Mouse (Mus musculus): ENCODE data around the gene Nrxn3. TPM values are rescaled to one million over a fixed set of nuclear protein-coding genes. Genes with fewer than 3 reads are reported as not detected.

Nrxn3 gene
- polyA plus RNA-seq, 1 experiment = 104 TPM

DNA sequence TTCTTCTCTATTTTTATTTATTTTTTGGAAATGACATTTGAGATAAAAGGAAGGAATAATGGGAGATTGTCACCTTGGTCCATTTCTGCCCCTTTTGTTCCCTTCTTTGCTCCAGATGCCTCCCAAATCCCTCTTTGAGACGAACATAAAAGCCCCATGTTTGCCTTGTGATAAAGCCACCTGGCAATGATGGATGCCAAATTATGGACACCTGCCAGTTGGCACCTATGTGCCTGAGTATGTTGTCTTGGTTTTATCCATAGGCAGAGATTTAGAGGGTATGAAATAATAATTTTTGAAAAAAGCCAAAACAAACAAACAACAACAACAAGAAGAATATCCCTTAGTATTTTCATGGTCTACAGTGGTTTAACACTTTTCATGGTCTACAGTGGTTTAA, 1125.4 kb downstream of the Nrxn3 start:
- DNase-seq (ENCODE audit: extremely low spot score in 1 of 2, low spot score in 1 of 2) = no peak

DNA sequence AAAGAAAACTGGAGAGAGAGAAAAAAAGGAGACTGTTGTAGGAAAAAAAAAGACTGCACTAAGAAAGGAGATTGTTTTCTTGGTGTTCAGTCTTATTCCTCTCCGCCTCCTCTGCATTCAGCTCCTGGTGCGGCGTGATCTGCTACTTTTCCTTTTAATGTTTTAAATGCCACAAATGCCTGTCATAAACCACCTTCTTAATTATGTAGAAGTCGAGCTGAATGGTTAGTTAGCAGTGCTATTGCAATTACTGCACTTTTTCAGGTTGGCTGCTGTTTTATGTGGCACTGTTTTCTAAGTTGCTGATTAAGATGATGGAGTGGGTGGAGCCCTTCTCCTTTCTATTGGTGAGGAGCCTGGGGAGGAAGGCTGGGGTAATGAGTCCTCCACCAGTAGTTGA, 1131.7 kb downstream of the Nrxn3 start:
- no peak for DNase-seq (ENCODE audit: extremely low spot score in 1 of 2, low spot score in 1 of 2)

GRCm38 (mm10) chr12:89867124-89867523, 1144.4 kb downstream of the Nrxn3 start:
- no peak for DNase-seq (ENCODE audit: extremely low spot score in 1 of 2, low spot score in 1 of 2)

GRCm38 (mm10) chr12:89882617-89883370, 1160.1 kb downstream of the Nrxn3 start:
- DNase-seq (ENCODE audit: extremely low spot score in 1 of 2, low spot score in 1 of 2) = peak in 1 of 2 experiments; percentile 20

GRCm38 (mm10) chr12:89884576-89884975, 1161.9 kb downstream of the Nrxn3 start:
- no peak for DNase-seq (ENCODE audit: extremely low spot score in 1 of 2, low spot score in 1 of 2)

DNA sequence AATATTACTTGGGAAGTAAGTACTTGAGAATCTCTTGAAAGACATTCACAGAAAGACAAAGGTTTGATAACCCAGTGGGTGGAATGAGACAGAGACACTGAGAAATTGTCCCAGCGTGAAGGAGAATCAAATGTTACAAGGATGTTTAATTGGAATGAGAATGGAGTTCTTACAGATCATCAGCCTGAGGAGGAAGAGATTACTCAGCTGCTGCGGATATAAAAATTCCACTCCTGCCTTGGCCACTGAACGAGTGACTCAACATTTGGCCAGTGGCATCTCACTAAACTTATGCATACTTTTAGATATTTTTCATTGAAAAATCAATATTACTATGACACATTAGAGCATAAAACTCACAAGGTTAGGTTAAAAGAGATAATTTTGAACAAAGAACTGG, 1166.0 kb downstream of the Nrxn3 start:
- DNase-seq (ENCODE audit: extremely low spot score in 1 of 2, low spot score in 1 of 2) = peak in 1 of 2 experiments; percentile 11

- no peak for DNase-seq (ENCODE audit: extremely low spot score in 1 of 2, low spot score in 1 of 2)
These were observed 1174.2 kb downstream of the Nrxn3 start for GRCm38 (mm10) chr12:89896901-89897300.

DNA sequence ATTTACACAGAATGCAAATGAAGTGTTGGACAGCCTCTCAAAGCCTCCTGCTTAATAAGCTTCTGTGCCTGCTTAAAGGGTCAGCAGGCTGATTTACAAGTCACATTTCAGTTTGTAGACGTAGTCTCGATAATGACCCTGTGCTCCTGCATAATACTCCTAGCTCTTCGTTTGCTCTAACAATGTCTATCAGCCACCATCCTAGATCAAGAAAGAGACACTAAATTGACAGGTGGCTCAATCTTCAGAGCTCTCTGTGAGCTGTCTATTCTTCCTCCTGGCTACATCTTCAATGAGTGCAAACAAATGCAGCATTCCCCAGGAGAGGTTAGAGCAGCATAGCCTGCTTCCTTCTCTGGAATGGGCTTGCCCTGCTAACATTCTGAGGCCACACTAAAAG, 1186.9 kb downstream of the Nrxn3 start:
- no peak for DNase-seq (ENCODE audit: extremely low spot score in 1 of 2, low spot score in 1 of 2)

DNA sequence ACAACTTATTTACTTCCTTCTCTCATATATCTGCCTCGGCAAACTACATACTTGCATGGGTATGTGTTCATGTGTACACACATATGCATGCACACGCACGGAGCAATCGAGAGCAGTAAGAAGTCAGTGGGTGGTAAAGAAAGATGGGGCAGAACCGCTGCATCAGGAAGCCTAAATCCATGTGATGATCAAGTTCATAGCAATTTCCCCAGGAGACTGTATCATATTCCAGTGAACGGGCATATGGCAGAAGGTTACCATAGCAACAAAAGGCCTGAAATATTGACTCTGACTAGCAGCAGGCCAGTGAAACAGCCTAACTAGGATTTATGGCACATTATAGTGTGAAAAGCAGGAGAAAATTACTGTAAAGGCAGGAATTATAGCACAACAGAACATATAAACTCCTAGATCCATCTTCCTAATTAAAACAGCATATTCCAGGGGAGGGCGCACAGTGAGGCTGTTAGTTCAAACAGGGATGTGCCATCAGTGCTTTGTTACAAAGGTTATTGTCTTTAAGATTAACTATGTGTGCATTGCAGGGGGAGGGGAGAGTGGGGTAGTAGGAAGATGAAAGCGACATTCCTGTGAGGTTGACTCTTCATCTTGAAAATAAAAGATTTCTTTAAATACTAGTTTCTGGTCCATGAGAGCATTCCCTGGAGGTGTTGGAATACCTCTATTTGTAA, 1195.6 kb downstream of the Nrxn3 start:
- DNase-seq (ENCODE audit: extremely low spot score in 1 of 2, low spot score in 1 of 2) = no peak

DNA sequence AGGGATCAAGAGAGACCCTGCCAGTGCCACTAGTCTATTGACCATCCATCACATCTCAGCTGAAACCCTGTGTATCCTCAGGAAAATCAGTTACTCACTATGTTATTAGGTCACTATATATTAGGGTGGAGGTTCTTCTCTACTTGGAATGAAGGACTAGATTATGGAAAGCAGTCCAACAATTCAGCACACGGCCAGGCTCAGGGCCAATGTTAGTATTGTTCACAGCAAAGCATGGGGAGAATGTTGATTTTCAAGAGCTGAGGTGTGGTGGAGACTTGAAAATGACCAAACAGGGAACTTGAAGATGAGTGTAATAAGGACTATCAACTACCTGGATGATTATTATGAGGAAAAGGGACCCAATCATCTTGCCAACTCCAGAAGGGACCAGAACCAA, 1209.7 kb downstream of the Nrxn3 start:
- no peak for DNase-seq (ENCODE audit: extremely low spot score in 1 of 2, low spot score in 1 of 2)

DNA sequence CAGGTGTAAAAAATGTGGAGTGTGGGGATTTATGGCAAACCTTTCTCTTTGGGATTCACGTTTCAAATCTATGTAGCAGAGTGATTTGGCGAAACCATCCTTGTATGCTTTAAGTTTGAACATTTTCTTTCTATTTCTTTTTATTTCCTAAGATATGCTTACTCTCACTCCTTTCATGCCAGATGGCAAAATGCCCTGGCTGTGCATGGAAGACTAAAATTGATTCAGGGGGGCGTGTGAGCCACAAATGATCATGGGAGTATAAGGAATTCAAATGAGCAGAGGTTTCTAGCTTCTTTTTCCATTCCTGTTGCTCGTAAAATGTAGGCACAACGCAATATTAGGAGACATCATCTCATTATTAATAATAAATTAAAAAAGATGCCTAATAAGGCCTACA, 1211.0 kb downstream of the Nrxn3 start:
- DNase-seq (ENCODE audit: extremely low spot score in 1 of 2, low spot score in 1 of 2) = peak; percentile 17 to 74

- DNase-seq (ENCODE audit: extremely low spot score in 1 of 2, low spot score in 1 of 2) = no peak
These were observed 1218.1 kb downstream of the Nrxn3 start for GRCm38 (mm10) chr12:89940746-89941145.

GRCm38 (mm10) chr12:89945911-89946502, 1223.3 kb downstream of the Nrxn3 start:
- DNase-seq (ENCODE audit: extremely low spot score in 1 of 2, low spot score in 1 of 2) = no peak

- DNase-seq (ENCODE audit: extremely low spot score in 1 of 2, low spot score in 1 of 2) = no peak
These were observed 1223.8 kb downstream of the Nrxn3 start for GRCm38 (mm10) chr12:89946522-89946921.

- no peak for DNase-seq (ENCODE audit: extremely low spot score in 1 of 2, low spot score in 1 of 2)
These were observed 1230.6 kb downstream of the Nrxn3 start for GRCm38 (mm10) chr12:89953237-89953636.

GRCm38 (mm10) chr12:89953649-89954048, 1231.0 kb downstream of the Nrxn3 start:
- DNase-seq (ENCODE audit: extremely low spot score in 1 of 2, low spot score in 1 of 2) = no peak

GRCm38 (mm10) chr12:89954441-89955070, 1231.9 kb downstream of the Nrxn3 start:
- no peak for DNase-seq (ENCODE audit: extremely low spot score in 1 of 2, low spot score in 1 of 2)

- DNase-seq (ENCODE audit: extremely low spot score in 1 of 2, low spot score in 1 of 2) = no peak
These were observed 1240.4 kb downstream of the Nrxn3 start for GRCm38 (mm10) chr12:89963073-89963472.

GRCm38 (mm10) chr12:89976648-89977047, 1254.0 kb downstream of the Nrxn3 start:
- DNase-seq (ENCODE audit: extremely low spot score in 1 of 2, low spot score in 1 of 2) = no peak

- peak; percentile 30 to 65 for DNase-seq (ENCODE audit: extremely low spot score in 1 of 2, low spot score in 1 of 2)
These were observed 1254.8 kb downstream of the Nrxn3 start for GRCm38 (mm10) chr12:89977479-89977878.

DNA sequence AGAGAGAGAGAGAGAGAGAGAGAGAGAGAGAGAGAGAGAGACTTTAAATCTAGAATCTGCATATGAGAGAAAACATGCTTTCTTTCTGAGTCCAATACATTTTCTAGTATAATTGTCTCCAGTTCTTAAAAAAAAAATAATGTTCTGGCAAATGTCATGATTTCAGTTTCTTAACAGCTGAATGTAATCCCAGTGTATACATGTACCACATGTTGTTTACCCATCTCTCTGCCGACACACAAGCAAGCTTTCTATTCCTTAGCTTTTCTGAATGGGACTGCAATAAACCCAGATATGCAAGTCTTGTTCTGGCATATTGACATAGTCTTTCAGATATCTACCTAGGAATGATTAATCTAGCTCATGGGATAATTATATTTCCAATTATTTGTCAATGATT, 1256.5 kb downstream of the Nrxn3 start:
- no peak for DNase-seq (ENCODE audit: extremely low spot score in 1 of 2, low spot score in 1 of 2)
